Mouse (Mus musculus) hindbrain, embryonic 15.5 days (tissue): ENCODE results near the gene Zfp964. TPM values are rescaled to one million over a fixed set of nuclear protein-coding genes. Genes with fewer than 3 reads are reported as not detected.

Experiments
- polyA plus RNA-seq: library from polyadenylated mRNA; unstranded; fragments of >200 nt; fragmentation: Nextera tagmentation; extraction: Ambion mirVana; gene quantifications from 2 replicates; pipeline ENCODE4 v1.2.1, GENCODE M21; 2015

Zfp964 gene
- polyA plus RNA-seq, 1 experiment from 2014 or later, result 2.4 TPM

Other genes with a start within 250 kb of the Zfp964 start
- gene Gm9495, start 200.9 kb upstream of the Zfp964 start, polyA plus RNA-seq, result not detected in 2 replicates
- gene Gm7697, start 131.5 kb upstream of the Zfp964 start, polyA plus RNA-seq, result not detected in 2 replicates
- 33.9 and 36.0 TPM in 2 replicates for gene Zfp868, start 28.9 kb upstream of the Zfp964 start, polyA plus RNA-seq
- 22.8 and 24.9 TPM in 2 replicates for gene Zfp869, start 56.2 kb downstream of the Zfp964 start, polyA plus RNA-seq
- gene Zfp963, start 95.5 kb downstream of the Zfp964 start, polyA plus RNA-seq, result 6.0 and 7.0 TPM in 2 replicates
- gene Gm20422, start 120.4 kb downstream of the Zfp964 start, polyA plus RNA-seq, result 1.2 TPM in 1 of 2 replicates, not detected in the other
- gene Atp13a1, start 136.7 kb downstream of the Zfp964 start, polyA plus RNA-seq, result 50.1 and 54.6 TPM in 2 replicates
- gene Zfp866, start 136.7 kb downstream of the Zfp964 start, polyA plus RNA-seq, result 37.7 and 38.9 TPM in 2 replicates
- gene Gmip, start 154.2 kb downstream of the Zfp964 start, polyA plus RNA-seq, result 31.1 and 38.7 TPM in 2 replicates
- gene Lpar2, start 167.9 kb downstream of the Zfp964 start, polyA plus RNA-seq, result 0.69 and 0.75 TPM in 2 replicates
- 59.4 and 59.5 TPM in 2 replicates for gene Pbx4, start 178.0 kb downstream of the Zfp964 start, polyA plus RNA-seq
- gene Cilp2, start 233.2 kb downstream of the Zfp964 start, polyA plus RNA-seq, result 6.7 and 6.9 TPM in 2 replicates
- gene Tssk6, start 247.7 kb downstream of the Zfp964 start, polyA plus RNA-seq, result 3.5 and 4.3 TPM in 2 replicates
- gene Ndufa13, start 248.1 kb downstream of the Zfp964 start, polyA plus RNA-seq, result 196 and 197 TPM in 2 replicates
- gene Yjefn3, start 248.2 kb downstream of the Zfp964 start, polyA plus RNA-seq, result 10.1 and 13.8 TPM in 2 replicates